Mouse (Mus musculus) liver, embryonic 14.5 days (tissue): ENCODE measurements at regions not wholly inside any gene's neighbourhood (a gene's known extent, or its start where the extent isn't known, plus 50 kb on each side); places are given as distances from the start of the nearest gene placed in this dataset.
A peak's percentile ranks its signal among the peaks of the same experiment; 100 is the strongest.

Experiments used
- ATAC-seq: fragments of 200-750 bp; cut with Nextera tagmentation; 2 replicates; pipeline ENCODE4 v1.8.0; 2017; ENCODE audit warnings: moderate number of reproducible peaks, mild to moderate bottlenecking, moderate library complexity; ENCODE audit not compliant: insufficient read depth
- DNase-seq, 3 experiments: peaks; one replicate each; pipeline ENCODE4 v3.0.0-alpha.2; 2012 to 2013; ENCODE audit warnings: low read depth in 3 of 3, low spot score in 3 of 3
- H3K27ac ChIP-seq: fragments of 300-500 bp; sonication (generic); 2 replicates; pipeline ENCODE4 v1.5.1; 2014; ENCODE audit warnings: moderate library complexity, mild to moderate bottlenecking, control low read depth, inconsistent platforms
- H3K27me3 ChIP-seq: fragments of 300-500 bp; sonication (generic); 2 replicates; pipeline ENCODE4 v1.6.1; 2014; ENCODE audit warnings: mild to moderate bottlenecking, low read length, moderate library complexity; ENCODE audit not compliant: control insufficient read depth, insufficient read depth
- H3K36me3 ChIP-seq: fragments of 300-500 bp; sonication (generic); replicated peaks from 2 replicates; pipeline ENCODE4 v1.6.1; 2014; ENCODE audit warnings: low read depth; ENCODE audit not compliant: control insufficient read depth, insufficient read depth
- H3K4me1 ChIP-seq, 2 experiments: fragments of 200-500 bp in 1 of 2; fragments of 300-500 bp in 1 of 2; sonication (generic) in 1 of 2; replicated peaks; 2 replicates each; pipeline ENCODE4 v1.6.1; 2012 to 2014; ENCODE audit warnings: antibody characterized with exemption in 1 of 2, inconsistent platforms in 1 of 2, low read length in 1 of 2; ENCODE audit not compliant: control insufficient read depth in 2 of 2, insufficient read depth in 2 of 2
- H3K4me2 ChIP-seq: fragments of 300-500 bp; sonication (generic); 2 replicates; pipeline ENCODE4 v1.6.1; 2014; ENCODE audit warnings: low read depth, mild to moderate bottlenecking, control low read depth, moderate library complexity
- H3K4me3 ChIP-seq, 2 experiments: fragments of 200-500 bp in 1 of 2; fragments of 300-500 bp in 1 of 2; sonication (generic) in 1 of 2; 2 replicates each; pipeline ENCODE4 v1.5.1; 2012 to 2014; ENCODE audit warnings: low read depth in 2 of 2, low read length in 2 of 2, mild to moderate bottlenecking in 2 of 2, control low read depth in 1 of 2, inconsistent platforms in 1 of 2, moderate library complexity in 1 of 2; ENCODE audit not compliant: insufficient read depth in 1 of 2
- H3K9ac ChIP-seq: fragments of 300-500 bp; sonication (generic); replicated peaks from 2 replicates; pipeline ENCODE4 v1.6.1; 2014; ENCODE audit warnings: mild to moderate bottlenecking, control low read depth, moderate library complexity
- H3K9me3 ChIP-seq: fragments of 300-500 bp; sonication (generic); 2 replicates; pipeline ENCODE4 v1.6.1; 2016; ENCODE audit warnings: low read length, mixed read lengths; ENCODE audit not compliant: control insufficient read depth
- CTCF ChIP-seq: IDR thresholded peaks from 2 replicates; pipeline ENCODE4 v1.5.1; 2016; ENCODE audit warnings: antibody characterized with exemption, low read depth, control low read depth
- EP300 ChIP-seq: IDR thresholded peaks from 2 replicates; pipeline ENCODE4 v1.6.1; 2016; ENCODE audit warnings: antibody characterized with exemption, low read depth
- WGBS: fragments of 180-500 bp; shearing (Covaris S2); extraction: QIAGEN DNeasy Blood & Tissue Kit; methylation state at CpG from one replicate; pipeline ENCODE4 v1.1.7; 2014; ENCODE audit not compliant: insufficient replicate concordance; 5-methylcytosine and 5-hydroxymethylcytosine counted together

DNA sequence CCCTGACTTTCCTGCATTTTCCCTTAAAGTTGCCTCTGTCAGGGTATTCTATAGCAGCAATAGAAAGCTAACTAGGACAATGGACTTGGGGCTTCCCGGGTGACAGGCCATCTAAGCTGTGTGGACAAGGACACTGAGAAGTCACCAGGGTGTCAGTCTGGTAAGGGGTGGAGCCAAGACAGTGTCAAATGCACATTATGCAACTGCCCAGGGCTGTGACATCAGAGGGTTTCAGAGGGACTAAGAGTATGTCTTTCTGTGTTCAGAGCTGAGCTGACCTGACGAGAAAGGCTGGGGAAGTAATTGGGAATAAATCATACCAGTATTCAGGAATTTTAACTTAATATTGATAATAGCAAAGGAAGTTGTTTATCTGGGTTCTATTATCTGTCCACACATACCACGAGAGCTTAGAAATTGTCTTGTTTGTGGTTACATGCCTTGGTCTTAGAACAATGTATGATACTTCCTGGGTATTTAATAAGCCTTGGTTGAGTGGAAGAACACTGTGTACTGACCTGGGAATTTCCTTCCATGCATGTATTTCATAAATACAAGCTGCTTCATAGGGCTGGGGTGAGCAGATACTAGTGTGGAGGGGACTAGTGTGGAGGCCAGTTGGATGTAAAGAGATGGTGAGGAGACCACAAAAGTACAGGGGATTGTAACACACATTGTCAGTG is 279.6 kb upstream of the Pabpc6 start:
- H3K4me2 ChIP-seq: no peak overlapping the region
- no peaks in the 10 kb centered on the region for H3K27me3 ChIP-seq
- WGBS: 36% methylated on average over 3 of the region's 3 CpGs
- H3K36me3 ChIP-seq: no peaks in the 10 kb centered on the region
- DNase-seq (no peak), ATAC-seq (no peak)
- H3K27ac ChIP-seq: no peak overlapping the region
- TF ChIP-seq EP300 (no peak), CTCF (no peak)
- no peaks in the 10 kb centered on the region for H3K9me3 ChIP-seq
- no peak overlapping the region for H3K4me3 ChIP-seq
- H3K9ac ChIP-seq: no peak overlapping the region
- no peaks in the 10 kb centered on the region for H3K4me1 ChIP-seq

DNA sequence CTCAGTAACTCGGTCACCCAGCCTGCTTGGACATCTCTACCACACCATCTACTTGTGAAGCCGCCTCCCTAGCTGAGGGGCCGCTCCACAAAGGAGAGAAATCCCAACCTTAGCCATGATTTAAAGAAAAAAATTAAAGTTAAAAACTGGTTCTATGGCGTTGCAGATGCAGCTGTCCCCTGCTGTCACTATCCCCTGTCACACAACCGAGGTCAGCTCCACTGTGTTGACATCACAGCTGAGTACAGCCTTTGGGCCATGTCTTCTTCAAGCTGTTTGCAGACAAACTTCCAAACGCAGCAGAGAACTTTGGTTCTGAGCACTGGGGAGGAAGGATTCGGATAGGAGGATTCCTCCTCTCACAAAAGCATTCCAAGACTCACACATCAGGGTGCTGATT is 278.1 kb upstream of the Pabpc6 start:
- Histone ChIP-seq H3K4me2 (no peak overlapping the region), H3K4me3 (no peak overlapping the region), H3K36me3 (no peaks in the 10 kb centered on the region), H3K27me3 (no peaks in the 10 kb centered on the region), H3K4me1 (no peaks in the 10 kb centered on the region), H3K9me3 (no peaks in the 10 kb centered on the region), H3K9ac (no peak overlapping the region), H3K27ac (no peak overlapping the region)
- DNase-seq (no peak), ATAC-seq (no peak)
- WGBS: 53% methylated on average over 7 of the region's 7 CpGs
- TF ChIP-seq CTCF: no peak
- no peak for TF ChIP-seq EP300

DNA sequence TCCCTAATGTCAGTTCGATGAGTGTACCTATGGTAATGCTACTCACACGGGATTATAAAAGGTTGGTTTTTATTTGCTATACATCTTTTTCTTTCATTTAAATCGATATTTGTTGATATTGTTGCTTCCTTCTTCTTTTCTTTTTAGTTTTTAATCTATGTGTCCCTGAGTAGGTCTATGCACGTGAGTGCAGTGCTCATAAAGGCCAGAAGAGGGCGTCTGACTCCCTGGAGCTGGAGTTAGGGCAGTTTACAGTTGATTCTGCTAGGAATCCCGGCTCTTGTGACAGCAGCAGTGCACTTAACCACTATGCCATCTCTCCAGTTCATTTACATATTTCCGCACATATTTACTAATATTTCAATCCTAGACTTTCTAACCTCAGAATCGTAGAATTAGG is 275.0 kb upstream of the Pabpc6 start:
- H3K4me2 ChIP-seq: no peak overlapping the region
- TF ChIP-seq CTCF: peak; percentile 48
- TF ChIP-seq EP300: no peak
- H3K27ac ChIP-seq: no peak overlapping the region
- no peaks in the 10 kb centered on the region for H3K9me3 ChIP-seq
- 60% methylated on average over 8 of the region's 8 CpGs for WGBS
- DNase-seq (no peak), ATAC-seq (no peak)
- no peak overlapping the region for H3K9ac ChIP-seq
- H3K36me3 ChIP-seq: no peaks in the 10 kb centered on the region
- H3K4me3 ChIP-seq: no peak overlapping the region
- no peaks in the 10 kb centered on the region for H3K27me3 ChIP-seq
- no peaks in the 10 kb centered on the region for H3K4me1 ChIP-seq

DNA sequence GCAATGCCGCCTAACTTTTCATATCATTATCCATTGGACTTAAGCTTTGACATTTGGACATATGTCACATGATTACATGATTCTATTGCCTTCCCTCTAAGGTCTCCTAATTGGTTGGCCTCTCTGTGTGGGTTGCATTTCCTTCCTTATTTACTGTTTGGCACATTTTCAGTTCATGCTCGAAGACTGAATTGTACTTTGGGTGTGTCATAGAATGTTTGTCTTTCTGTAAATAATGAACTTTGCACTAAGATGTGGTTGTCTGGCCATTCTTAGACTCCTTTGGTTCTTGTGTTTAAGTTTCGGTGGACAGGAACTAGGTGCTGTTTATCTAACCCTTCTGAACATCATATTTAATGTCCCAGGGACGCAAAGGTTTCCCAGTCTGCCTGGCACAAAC is 272.7 kb upstream of the Pabpc6 start:
- no peaks in the 10 kb centered on the region for H3K36me3 ChIP-seq
- no peaks in the 10 kb centered on the region for H3K9me3 ChIP-seq
- ATAC-seq: no peak
- no peak overlapping the region for H3K27ac ChIP-seq
- no peak overlapping the region for H3K4me3 ChIP-seq
- WGBS: 62% methylated on average over 4 of the region's 4 CpGs
- no peak overlapping the region for H3K4me2 ChIP-seq
- no peak for TF ChIP-seq CTCF
- no peak for TF ChIP-seq EP300
- DNase-seq: no peak
- H3K4me1 ChIP-seq: no peaks in the 10 kb centered on the region
- no peak overlapping the region for H3K9ac ChIP-seq
- no peaks in the 10 kb centered on the region for H3K27me3 ChIP-seq

DNA sequence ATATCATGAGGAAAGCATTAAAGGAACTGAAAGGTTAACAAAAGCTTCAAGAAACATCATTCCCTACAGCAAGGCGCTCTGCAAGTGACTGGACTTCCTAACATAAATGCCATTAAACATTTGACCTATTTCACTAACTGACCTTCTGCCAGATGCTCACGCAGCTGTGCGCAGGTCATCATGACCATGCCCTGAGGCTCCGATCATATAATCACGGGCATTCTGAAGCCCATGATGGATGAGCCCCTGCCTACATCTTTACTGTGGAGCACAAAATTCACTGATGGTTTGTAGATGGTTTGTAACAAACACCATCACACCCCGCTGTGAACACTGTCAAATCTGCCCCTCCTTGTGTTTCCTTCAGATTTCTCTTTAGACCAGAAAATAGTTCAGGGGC is 270.1 kb upstream of the Pabpc6 start:
- Histone ChIP-seq H3K4me2 (no peak overlapping the region), H3K4me3 (no peak overlapping the region), H3K27ac (no peak overlapping the region), H3K9me3 (no peaks in the 10 kb centered on the region), H3K9ac (no peak overlapping the region), H3K4me1 (no peaks in the 10 kb centered on the region), H3K36me3 (no peaks in the 10 kb centered on the region), H3K27me3 (no peaks in the 10 kb centered on the region)
- TF ChIP-seq CTCF (no peak), EP300 (no peak)
- 74% methylated on average over 6 of the region's 6 CpGs for WGBS
- ATAC-seq: no peak
- no peak for DNase-seq
